Mouse (Mus musculus): Measurements from ENCODE around the gene Tmem145.

GRCm38 (mm10) chr7:25286989-25287388 is 18.9 kb upstream of the Tmem145 start:
- TF ChIP-seq CTCF (IDR thresholded peaks at IDR 0.05; ENCODE audit: low read depth, low read length) (peak; percentile 39), POLR2A (IDR thresholded peaks at IDR 0.05; ENCODE audit: insufficient read depth, low read length) (no peak), EP300 (IDR thresholded peaks at IDR 0.05; ENCODE audit: insufficient read depth, low read depth, low read length) (no peak)
